Mouse (Mus musculus) midbrain, embryonic 10.5 days (tissue): ENCODE results near the gene Slx1b. TPM values are rescaled to one million over a fixed set of nuclear protein-coding genes. Genes with fewer than 3 reads are reported as not detected.
"Not testable (repeated sequence)": the region's sequence is repeated elsewhere in the genome, so short reads cannot be mapped to it uniquely, and the experiment has no call there.

ENCODE experiments used
- DNase-seq: peaks from one replicate; pipeline ENCODE4 v3.0.0-alpha.2; 2017; ENCODE audit warnings: low spot score
- H3K27ac ChIP-seq: fragments of 300-500 bp; sonication (generic); replicated peaks from 2 replicates; pipeline ENCODE4 v1.5.1; 2016; ENCODE audit warnings: mild to moderate bottlenecking
- H3K27me3 ChIP-seq: fragments of 300-500 bp; sonication (generic); 2 replicates; pipeline ENCODE4 v1.6.1; 2016; ENCODE audit warnings: low read depth, mild to moderate bottlenecking; ENCODE audit not compliant: poor library complexity, severe bottlenecking
- H3K36me3 ChIP-seq: fragments of 300-500 bp; sonication (generic); 2 replicates; pipeline ENCODE4 v1.6.1; 2016; ENCODE audit warnings: mild to moderate bottlenecking, moderate library complexity
- H3K4me1 ChIP-seq: fragments of 300-500 bp; sonication (generic); 2 replicates; pipeline ENCODE4 v1.6.1; 2016
- H3K4me3 ChIP-seq: fragments of 300-500 bp; sonication (generic); 2 replicates; pipeline ENCODE4 v1.5.1; 2016; ENCODE audit warnings: mild to moderate bottlenecking, moderate library complexity
- H3K9me3 ChIP-seq: fragments of 300-500 bp; sonication (generic); replicated peaks from 2 replicates; pipeline ENCODE4 v1.6.1; 2016; ENCODE audit warnings: mild to moderate bottlenecking
- WGBS: fragments of 180-500 bp; shearing (Covaris S2); methylation state at CpG from one replicate; pipeline ENCODE4 v1.1.7; 2016; 5-methylcytosine and 5-hydroxymethylcytosine counted together
- polyA plus RNA-seq: library from polyadenylated mRNA; unstranded; fragments of >200 nt; fragmentation: Nextera tagmentation; extraction: Ambion mirVana; gene quantifications from 2 replicates; pipeline ENCODE4 v1.2.1, GENCODE M21; 2016

The Slx1b gene
- polyA plus RNA-seq, 1 experiment from 2014 or later, result 14.1 TPM

DNA sequence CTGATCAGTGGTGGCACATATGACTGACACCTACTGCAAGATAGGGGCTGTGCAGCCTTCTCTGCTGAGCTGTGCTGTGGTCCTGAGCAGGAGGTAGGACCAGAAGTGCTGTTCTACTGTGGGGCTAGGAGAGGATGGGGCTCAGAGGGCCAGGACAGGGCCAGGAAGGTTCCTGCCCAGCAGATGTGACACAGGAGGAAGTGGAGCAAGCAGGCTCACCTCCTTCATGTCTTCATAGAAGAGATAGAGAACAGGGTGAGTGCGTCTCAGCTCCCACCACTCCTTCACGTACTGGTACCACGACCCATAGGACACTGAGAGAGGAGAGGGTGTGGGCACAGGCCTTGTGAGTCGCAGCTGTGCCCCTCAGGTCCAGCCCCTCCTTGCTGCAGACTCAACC, 7.4 kb downstream of the Slx1b start:
- not testable (repeated sequence) for H3K4me3 ChIP-seq, H3K27me3 ChIP-seq, DNase-seq, H3K9me3 ChIP-seq, H3K27ac ChIP-seq, H3K4me1 ChIP-seq
- peaks cover 33% of the 10 kb centered on the region for H3K36me3 ChIP-seq
- 82% methylated on average over 4 of the region's 4 CpGs for WGBS

DNA sequence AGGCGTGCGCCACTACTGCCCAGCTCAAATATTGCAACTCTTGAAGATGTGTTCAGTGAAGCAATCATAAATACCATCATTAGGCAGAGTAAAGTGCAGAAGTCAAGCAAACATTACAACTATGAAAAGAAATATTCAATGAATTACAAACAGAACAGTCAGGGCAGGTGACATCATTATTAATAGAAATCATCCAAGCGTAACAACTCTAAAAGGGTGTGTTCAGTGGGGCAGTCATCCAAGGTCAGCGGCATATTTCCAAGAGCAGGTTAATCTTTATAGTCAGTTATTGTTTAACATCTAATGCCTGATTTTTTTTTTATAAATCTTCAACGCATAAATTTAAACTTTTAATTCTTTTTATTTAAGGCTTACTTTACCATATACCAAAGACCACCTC, 14.4 kb downstream of the Slx1b start:
- DNase-seq, result no peak
- Histone ChIP-seq H3K4me1 (no peaks in the 10 kb centered on the region), H3K36me3 (peaks cover 10% of the 10 kb centered on the region; the same call in 1 of the 2 replicates), H3K4me3 (no peak overlapping the region), H3K27ac (no peak overlapping the region), H3K27me3 (no peaks in the 10 kb centered on the region), H3K9me3 (no peaks in the 10 kb centered on the region)
- WGBS, result 94% methylated on average over 5 of the region's 5 CpGs

DNA sequence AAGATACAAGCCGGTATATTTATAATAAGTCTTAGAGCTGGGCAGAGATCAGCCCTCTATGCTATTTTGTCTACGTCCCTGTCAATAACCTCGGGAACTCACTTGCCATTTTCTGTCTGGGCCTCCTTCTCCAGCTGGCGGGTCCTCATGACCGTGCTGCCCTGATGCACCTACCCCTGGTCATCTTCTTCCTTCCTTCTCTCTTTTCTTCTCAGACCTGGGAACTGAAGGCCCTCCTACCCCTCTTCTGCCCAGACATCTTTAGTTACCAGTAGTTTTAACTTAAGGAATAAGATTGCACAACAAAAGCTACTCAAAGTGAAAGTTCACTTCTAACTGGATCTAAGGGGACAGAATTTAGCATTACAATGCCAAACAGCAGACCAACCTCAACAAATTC, 15.9 kb downstream of the Slx1b start:
- H3K36me3 ChIP-seq, result peaks cover 17% of the 10 kb centered on the region
- H3K9me3 ChIP-seq, result no peaks in the 10 kb centered on the region
- no peaks in the 10 kb centered on the region for H3K4me1 ChIP-seq
- no peak for DNase-seq
- 95% methylated on average over 5 of the region's 5 CpGs for whole genome bisulfite sequencing
- H3K27ac ChIP-seq, result no peak overlapping the region
- H3K27me3 ChIP-seq, result no peaks in the 10 kb centered on the region
- no peak overlapping the region for H3K4me3 ChIP-seq

DNA sequence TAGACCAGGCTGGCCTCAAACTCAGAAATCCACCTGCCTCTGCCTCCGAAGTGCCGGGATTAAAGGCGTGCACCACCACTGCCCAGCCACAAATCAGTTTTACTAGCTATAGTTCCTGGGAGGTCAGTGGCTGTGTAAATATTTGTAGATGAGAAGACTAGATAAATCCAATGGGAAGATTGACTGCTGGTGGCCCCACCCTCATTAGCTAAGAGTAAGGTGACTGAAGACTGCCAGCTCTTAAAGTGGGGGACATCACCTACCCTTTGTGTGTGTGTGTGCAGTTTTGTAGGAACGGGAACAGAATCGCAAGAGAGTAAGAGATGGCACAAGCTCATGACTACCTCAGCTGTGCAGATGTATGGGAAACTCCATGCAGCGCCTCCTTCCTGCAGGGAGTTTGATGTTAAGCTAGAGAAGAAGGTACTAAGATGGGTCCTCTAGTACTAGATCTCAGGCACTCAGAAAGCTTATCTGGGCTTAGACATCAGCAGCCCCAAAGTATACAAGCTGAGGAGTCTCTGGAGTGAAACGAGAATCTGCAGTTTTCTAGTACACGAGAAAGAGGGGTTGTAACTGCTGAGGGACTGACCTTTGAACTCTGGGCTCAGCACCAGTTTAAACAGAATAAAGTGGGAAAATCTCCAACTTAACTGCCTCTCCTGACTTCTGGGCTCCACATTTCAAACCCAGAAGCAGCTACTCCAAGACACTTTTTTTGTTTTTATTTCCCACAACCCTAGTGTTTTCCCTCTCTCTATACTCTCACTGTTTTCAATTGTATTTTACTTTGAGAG, 16.8 kb downstream of the Slx1b start:
- H3K27me3 ChIP-seq, result no peaks in the 10 kb centered on the region
- no peaks in the 10 kb centered on the region for H3K9me3 ChIP-seq
- no peak overlapping the region for H3K27ac ChIP-seq
- no peaks in the 10 kb centered on the region for H3K4me1 ChIP-seq
- H3K36me3 ChIP-seq, result peaks cover 25% of the 10 kb centered on the region
- H3K4me3 ChIP-seq, result no peak overlapping the region
- 86% methylated on average over 8 of the region's 8 CpGs for WGBS
- DNase-seq, result no peak

DNA sequence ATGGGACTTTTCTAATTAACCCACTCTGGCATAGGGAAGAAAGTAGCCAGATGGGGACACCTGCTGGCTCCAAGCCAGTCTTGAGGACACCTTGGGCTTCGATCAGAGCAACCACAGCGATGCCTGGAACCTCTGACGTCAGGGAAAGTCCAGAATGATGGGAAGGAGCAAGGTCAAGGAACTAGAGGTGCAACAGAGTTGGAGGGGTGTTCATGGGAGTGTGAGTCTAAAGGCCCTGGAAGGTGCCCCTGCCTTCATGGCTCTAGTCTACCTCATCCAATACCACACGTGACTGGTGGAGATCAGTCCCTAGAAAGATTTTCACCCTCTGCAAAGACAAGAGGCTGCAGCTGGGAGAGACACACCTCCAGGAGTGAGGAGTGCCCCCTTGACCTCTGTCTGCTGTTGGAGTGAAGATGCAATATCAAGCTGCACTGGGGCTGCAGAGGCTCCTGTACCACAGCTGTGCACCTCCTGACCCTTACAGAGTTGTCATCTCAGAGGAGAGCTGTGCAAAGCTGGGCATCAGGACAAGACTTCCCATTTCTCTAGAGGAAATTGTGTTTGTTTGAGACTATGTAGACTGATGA, 18.9 kb downstream of the Slx1b start:
- Histone ChIP-seq H3K27ac (no peak overlapping the region), H3K4me3 (no peak overlapping the region), H3K36me3 (peaks cover 43% of the 10 kb centered on the region), H3K27me3 (no peaks in the 10 kb centered on the region), H3K4me1 (no peaks in the 10 kb centered on the region), H3K9me3 (no peaks in the 10 kb centered on the region)
- no peak for DNase-seq
- WGBS, result 88% methylated on average over 4 of the region's 4 CpGs

DNA sequence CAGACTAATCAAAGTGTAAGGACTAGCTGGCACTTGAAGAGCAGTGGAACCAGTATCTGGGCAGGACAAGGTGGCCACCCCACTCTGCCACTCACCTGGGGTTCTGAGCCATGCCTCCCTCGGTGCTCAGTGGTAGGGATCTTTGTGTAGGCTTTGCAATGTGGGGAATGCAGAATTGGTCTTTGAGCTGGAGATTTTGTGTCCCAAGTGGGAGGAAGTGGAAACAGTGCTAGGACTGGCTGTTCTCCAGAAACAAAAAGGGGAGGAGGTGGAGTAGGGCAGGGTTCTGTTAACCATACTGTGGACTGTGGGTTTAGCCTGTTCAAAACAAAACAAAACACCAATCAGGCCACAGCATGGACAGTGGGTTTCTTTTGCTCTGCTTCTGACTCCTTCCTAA, 19.4 kb downstream of the Slx1b start, which contains the start of gene Sult1a1:
Sult1a1 (minus strand) TSS at position 226 of the 400 bp plus-strand sequence.
- 89% methylated on average over 1 of the region's 1 CpGs for WGBS
- Histone ChIP-seq H3K9me3 (no peaks in the 10 kb centered on the region), H3K4me3 (no peak within 1 kb of the TSS), H3K36me3 (peaks cover 49% of the 10 kb centered on the region), H3K4me1 (no peaks in the 10 kb centered on the region), H3K27me3 (no peaks in the 10 kb centered on the region), H3K27ac (no peak within 1 kb of the TSS)
- DNase-seq, result no peak

DNA sequence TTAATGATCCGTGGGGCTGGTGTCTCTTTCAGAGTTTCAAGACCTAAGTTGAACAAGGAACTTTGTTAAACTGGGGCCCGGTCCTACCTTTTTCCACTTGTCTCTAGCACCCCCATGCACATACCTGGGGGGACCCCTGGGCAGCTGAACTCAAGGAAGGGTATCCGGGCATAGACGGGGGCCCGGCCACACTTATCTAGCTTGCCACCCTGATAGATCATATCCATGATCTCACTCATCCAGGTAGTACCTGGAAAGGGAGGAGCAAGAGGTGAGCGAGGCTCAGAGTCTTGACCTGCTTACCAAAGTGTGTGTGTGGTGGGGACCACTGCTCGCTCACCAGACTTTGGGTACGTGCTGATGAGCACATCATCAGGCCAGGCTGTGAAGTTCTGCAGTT, 20.5 kb downstream of the Slx1b start:
- 96% methylated on average over 8 of the region's 8 CpGs for WGBS
- Histone ChIP-seq H3K36me3 (peaks cover 60% of the 10 kb centered on the region), H3K27ac (no peak overlapping the region), H3K4me3 (no peak overlapping the region), H3K27me3 (no peaks in the 10 kb centered on the region), H3K4me1 (no peaks in the 10 kb centered on the region), H3K9me3 (no peaks in the 10 kb centered on the region)
- no peak for DNase-seq

DNA sequence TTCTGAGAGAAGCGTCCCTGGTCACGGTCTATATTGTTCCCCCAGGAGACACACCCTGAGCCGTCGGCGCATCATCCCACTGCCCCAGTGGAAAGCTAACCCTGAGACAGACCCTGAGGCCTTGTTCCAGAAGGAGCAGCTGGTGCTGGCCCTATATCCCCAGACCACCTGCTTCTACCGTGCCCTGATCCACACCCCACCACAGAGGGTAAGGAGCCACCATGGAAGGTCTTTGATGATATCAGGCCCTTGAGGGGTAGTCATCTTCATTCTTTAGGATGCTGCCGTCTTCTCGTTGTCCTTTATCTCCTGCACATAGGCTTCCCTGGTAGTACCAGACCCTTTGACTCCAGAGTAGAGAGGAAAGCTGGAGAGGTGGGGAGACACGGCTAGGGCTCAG, 23.5 kb downstream of the Slx1b start:
- Histone ChIP-seq H3K4me1 (no peaks in the 10 kb centered on the region), H3K9me3 (no peaks in the 10 kb centered on the region), H3K4me3 (no peak overlapping the region), H3K36me3 (peaks cover 76% of the 10 kb centered on the region), H3K27ac (no peak overlapping the region), H3K27me3 (no peaks in the 10 kb centered on the region)
- DNase-seq, result no peak
- WGBS, result 96% methylated on average over 9 of the region's 9 CpGs

DNA sequence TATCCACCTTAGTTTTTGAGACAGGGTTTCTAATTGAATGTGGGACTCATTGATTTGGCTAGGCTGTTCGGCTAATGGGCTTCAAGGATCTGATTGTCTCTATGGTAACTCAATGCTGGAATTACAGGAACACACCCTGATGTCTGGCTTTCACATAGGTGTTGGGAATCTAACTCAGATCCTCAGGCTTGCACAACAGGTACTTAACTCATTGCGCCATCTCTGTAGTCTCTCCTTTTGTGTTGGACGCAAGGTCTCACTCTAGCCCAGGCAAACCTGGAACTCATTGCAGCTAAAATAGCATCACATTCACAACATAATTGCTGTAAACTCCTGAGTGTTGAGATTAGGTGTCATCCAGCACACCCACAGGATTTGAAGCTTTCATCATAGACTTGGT, 25.4 kb downstream of the Slx1b start:
- 90% methylated on average over 3 of the region's 3 CpGs for WGBS
- Histone ChIP-seq H3K4me1 (no peaks in the 10 kb centered on the region), H3K9me3 (no peaks in the 10 kb centered on the region), H3K36me3 (peaks cover 84% of the 10 kb centered on the region), H3K4me3 (no peak overlapping the region), H3K27me3 (no peaks in the 10 kb centered on the region), H3K27ac (no peak overlapping the region)
- no peak for DNase-seq

DNA sequence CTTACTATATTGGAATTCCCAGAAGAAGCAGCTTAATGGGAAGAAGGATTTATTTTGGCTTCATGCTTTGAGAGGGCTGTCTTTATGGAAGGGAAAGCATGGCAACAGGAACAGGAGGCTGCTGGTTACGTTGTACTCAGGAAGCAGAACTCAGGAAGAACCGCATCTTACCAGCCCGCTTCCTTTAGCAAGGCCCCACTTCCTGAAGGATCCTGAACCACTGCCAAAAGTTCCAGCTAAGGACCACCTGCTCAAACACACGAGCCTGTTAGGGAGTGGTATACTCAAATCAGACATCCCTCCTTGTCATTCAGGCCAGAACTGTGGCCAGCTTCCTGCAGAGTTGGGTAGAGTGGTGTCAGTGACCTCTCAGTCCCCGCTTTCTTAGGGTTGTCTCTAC, 27.1 kb downstream of the Slx1b start:
- Histone ChIP-seq H3K27me3 (no peaks in the 10 kb centered on the region), H3K4me1 (no peaks in the 10 kb centered on the region), H3K4me3 (no peak overlapping the region), H3K9me3 (no peaks in the 10 kb centered on the region), H3K27ac (no peak overlapping the region), H3K36me3 (peaks cover 89% of the 10 kb centered on the region)
- 87% methylated on average over 5 of the region's 5 CpGs for WGBS
- DNase-seq, result no peak

DNA sequence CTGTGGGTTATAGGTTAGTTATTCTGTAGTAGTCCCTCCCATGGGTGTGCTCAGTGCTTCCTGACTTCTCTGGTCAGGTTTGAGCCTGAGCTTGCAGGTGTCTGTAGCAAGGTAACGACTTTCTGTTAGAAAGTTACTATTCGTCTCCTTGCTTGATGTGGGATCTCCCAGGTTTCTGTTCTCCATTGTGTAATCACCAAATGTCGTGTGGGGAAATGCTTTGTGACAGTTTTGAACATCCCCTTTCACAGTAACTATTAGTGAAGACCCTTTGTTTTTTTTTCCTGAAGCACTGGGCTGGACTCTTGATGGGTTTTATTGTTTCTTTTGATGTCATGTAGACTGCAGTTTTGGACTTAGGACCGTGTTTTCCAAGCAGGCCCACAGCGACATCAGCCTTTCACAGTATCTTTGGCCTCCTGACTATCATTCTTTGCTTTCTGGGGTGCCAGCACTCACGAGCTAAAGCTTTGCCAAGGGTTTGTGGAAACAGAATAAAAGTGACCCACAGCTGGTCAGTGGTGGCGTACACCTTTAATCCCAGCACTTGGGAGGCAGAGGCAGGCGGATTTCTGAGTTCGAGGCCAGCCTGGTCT, 28.0 kb downstream of the Slx1b start:
- DNase-seq, result no peak
- 93% methylated on average over 9 of the region's 9 CpGs for WGBS
- H3K36me3 ChIP-seq, result peaks cover 89% of the 10 kb centered on the region

DNA sequence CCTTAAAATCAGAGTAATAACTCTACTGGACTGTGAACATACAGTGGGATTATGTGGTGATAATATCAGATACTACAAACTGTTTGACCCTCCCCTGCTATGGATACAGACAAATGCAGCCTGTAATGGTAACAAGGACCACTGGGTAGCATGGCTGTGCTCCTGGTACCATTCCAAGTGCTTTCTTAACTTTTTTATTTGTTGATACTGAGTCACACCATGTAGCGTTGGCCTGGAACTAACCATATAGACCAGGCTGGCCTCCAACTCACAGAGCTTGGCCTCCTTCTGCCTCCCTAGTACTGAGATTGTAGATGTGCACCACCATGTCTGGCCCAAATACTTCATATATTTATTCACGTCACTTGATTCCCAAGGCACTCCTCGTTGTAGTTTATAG, 30.3 kb downstream of the Slx1b start:
- peaks cover 79% of the 10 kb centered on the region for H3K36me3 ChIP-seq
- WGBS, result 94% methylated on average over 3 of the region's 3 CpGs
- no peak overlapping the region for H3K27ac ChIP-seq
- DNase-seq, result no peak
- no peak overlapping the region for H3K4me3 ChIP-seq
- H3K27me3 ChIP-seq, result no peaks in the 10 kb centered on the region
- H3K4me1 ChIP-seq, result no peaks in the 10 kb centered on the region
- no peaks in the 10 kb centered on the region for H3K9me3 ChIP-seq

More for the DNA sequence above, 28.0 kb downstream of the Slx1b start:
- Histone ChIP-seq H3K9me3 (no peaks in the 10 kb centered on the region), H3K4me3 (no peak overlapping the region), H3K27ac (no peak overlapping the region), H3K4me1 (no peaks in the 10 kb centered on the region), H3K27me3 (no peaks in the 10 kb centered on the region)

DNA sequence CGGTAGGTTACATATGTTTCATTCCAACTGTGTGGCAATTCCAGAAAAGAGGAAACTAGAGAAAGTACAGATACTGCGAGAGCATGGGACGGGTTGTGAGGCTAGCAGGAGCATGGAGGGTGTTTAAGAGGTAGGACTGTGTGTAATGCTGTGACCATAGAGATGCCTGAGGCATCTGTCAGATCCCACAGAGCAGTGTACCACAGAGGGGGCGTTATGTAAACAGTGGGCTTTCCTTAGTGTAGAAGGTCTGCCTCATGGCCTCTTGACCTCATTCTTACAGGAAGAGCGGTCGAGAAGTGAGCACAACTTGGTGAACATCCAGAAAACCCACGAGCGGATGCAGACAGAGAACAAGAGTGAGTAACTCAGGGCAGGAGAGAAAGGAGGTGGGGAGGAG, 31.9 kb downstream of the Slx1b start:
- Histone ChIP-seq H3K27me3 (no peaks in the 10 kb centered on the region), H3K9me3 (no peaks in the 10 kb centered on the region), H3K4me1 (no peaks in the 10 kb centered on the region), H3K4me3 (no peak overlapping the region), H3K36me3 (peaks cover 72% of the 10 kb centered on the region), H3K27ac (no peak overlapping the region)
- WGBS, result 83% methylated on average over 8 of the region's 8 CpGs
- DNase-seq, result no peak
